Mouse (Mus musculus) midbrain, embryonic 12.5 days (tissue): ENCODE measurements around the gene Olfr869. TPM values are rescaled to one million over a fixed set of nuclear protein-coding genes. Genes with fewer than 3 reads are reported as not detected.

Source experiments
- ATAC-seq: fragments of 200-750 bp; cut with Nextera tagmentation; 2 replicates; pipeline ENCODE4 v1.8.0; 2017; ENCODE audit warnings: low read depth, moderate TSS enrichment, moderate library complexity; ENCODE audit not compliant: low FRiP score
- H3K27ac ChIP-seq: fragments of 300-500 bp; sonication (generic); replicated peaks from 2 replicates; pipeline ENCODE4 v1.5.1; 2016; ENCODE audit warnings: mild to moderate bottlenecking
- H3K27me3 ChIP-seq: fragments of 300-500 bp; sonication (generic); 2 replicates; pipeline ENCODE4 v1.6.1; 2016; ENCODE audit warnings: mild to moderate bottlenecking
- H3K36me3 ChIP-seq: fragments of 300-500 bp; sonication (generic); 2 replicates; pipeline ENCODE4 v1.6.1; 2016
- H3K4me1 ChIP-seq: fragments of 300-500 bp; sonication (generic); 2 replicates; pipeline ENCODE4 v1.6.1; 2016
- H3K4me2 ChIP-seq: fragments of 300-500 bp; sonication (generic); replicated peaks from 2 replicates; pipeline ENCODE4 v1.6.1; 2016; ENCODE audit warnings: mild to moderate bottlenecking, moderate library complexity
- H3K4me3 ChIP-seq: fragments of 300-500 bp; sonication (generic); 2 replicates; pipeline ENCODE4 v1.5.1; 2016; ENCODE audit warnings: mild to moderate bottlenecking
- H3K9ac ChIP-seq: fragments of 300-500 bp; sonication (generic); replicated peaks from 2 replicates; pipeline ENCODE4 v1.6.1; 2016; ENCODE audit warnings: mild to moderate bottlenecking, moderate library complexity
- H3K9me3 ChIP-seq: fragments of 300-500 bp; sonication (generic); 2 replicates; pipeline ENCODE4 v1.6.1; 2016; ENCODE audit warnings: mild to moderate bottlenecking
- WGBS: fragments of 180-500 bp; shearing (Covaris S2); methylation state at CpG from one replicate; pipeline ENCODE4 v1.1.7; 2016; 5-methylcytosine and 5-hydroxymethylcytosine counted together
- polyA plus RNA-seq: library from polyadenylated mRNA; unstranded; fragments of >200 nt; fragmentation: Nextera tagmentation; extraction: Ambion mirVana; gene quantifications from 2 replicates; pipeline ENCODE4 v1.2.1, GENCODE M21; 2016

Olfr869 gene
- polyA plus RNA-seq = not detected in 2 replicates

DNA sequence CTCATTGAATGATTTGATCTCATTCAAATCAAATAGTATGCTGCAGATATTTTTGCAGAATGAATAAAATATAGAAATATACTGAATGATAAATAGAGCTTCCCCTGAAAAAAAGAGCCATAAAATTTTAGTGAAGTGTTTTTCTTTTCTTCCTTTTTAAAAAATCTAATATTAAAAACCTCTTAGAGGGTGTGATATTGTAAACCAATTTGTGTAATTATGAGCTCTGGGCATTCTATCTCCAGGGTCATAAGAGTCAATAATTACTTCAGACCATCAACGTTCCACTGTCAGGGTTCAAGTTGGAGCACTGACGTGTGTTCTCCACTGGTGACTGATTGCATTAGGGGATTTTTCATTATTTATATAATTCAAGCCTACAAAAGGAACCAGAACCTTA is at the start of gene Olfr869:
TSS of gene Olfr869 (plus strand) at position 301 of the 400 bp plus-strand sequence.
- Histone ChIP-seq H3K27me3 (no peaks in the 10 kb centered on the region), H3K4me1 (no peaks in the 10 kb centered on the region), H3K4me2 (no peak within 1 kb of the TSS), H3K9me3 (peaks cover 3% of the 10 kb centered on the region; the same call in 1 of the 2 replicates), H3K9ac (no peak within 1 kb of the TSS), H3K4me3 (no peak within 1 kb of the TSS), H3K27ac (no peak within 1 kb of the TSS), H3K36me3 (no peaks in the 10 kb centered on the region)
- 81% methylated on average over 2 of the region's 2 CpGs for WGBS
- no peak for ATAC-seq

DNA sequence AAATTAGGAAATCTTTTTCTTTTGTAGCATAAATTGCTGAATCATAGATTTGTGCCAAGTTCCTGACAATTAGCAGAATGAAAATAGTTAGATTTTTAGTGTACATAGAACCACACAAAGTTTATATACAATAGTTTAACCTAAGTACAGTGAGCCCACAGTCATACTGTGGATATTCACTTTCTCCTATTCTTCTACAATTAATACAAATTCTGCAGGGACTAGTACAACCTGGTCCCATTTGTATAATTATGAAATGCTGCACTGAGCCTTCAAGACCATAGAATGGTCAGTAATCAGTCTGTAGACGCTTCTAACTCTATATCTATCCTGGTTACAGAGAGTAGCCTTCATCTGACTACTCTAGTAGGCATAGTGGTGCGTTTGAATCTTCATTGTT is 30.5 kb upstream of the Olfr869 start, which contains the start of gene Olfr868:
TSS of gene Olfr868 (plus strand) at position 301 of the 400 bp plus-strand sequence.
- H3K4me1 ChIP-seq = no peaks in the 10 kb centered on the region
- H3K27ac ChIP-seq = no peak within 1 kb of the TSS
- H3K36me3 ChIP-seq = no peaks in the 10 kb centered on the region
- H3K4me3 ChIP-seq = no peak within 1 kb of the TSS
- H3K4me2 ChIP-seq = no peak within 1 kb of the TSS
- no peaks in the 10 kb centered on the region for H3K27me3 ChIP-seq
- peaks cover 12% of the 10 kb centered on the region for H3K9me3 ChIP-seq
- 50% methylated on average over 2 of the region's 2 CpGs for WGBS
- no peak within 1 kb of the TSS for H3K9ac ChIP-seq
- no peak for ATAC-seq

DNA sequence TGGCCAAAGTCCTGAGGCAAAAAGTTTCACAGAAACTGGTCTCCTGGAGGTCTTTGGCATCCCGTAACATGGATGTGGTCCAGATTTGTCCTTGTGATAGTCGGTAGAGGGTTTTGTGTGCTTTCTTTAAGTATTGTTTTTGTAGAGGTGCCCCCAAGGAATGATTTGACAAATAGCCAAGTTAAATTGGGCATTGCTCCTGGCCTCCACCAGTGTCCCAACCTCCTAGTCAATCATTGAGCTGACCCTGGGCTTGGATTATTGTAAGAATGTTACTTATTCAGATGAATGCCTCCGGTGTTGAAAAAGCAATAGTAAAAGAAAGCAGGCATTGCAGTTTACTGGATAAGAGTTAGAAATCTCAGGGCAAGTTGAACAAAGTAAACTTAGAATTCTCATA is 20.9 kb downstream of the Olfr869 start:
- Histone ChIP-seq H3K36me3 (no peaks in the 10 kb centered on the region), H3K4me3 (no peak overlapping the region), H3K27ac (no peak overlapping the region), H3K27me3 (no peaks in the 10 kb centered on the region), H3K4me1 (no peaks in the 10 kb centered on the region), H3K9ac (no peak overlapping the region), H3K4me2 (no peak overlapping the region), H3K9me3 (peaks cover 44% of the 10 kb centered on the region)
- 85% methylated on average over 3 of the region's 3 CpGs for WGBS
- no peak for ATAC-seq

DNA sequence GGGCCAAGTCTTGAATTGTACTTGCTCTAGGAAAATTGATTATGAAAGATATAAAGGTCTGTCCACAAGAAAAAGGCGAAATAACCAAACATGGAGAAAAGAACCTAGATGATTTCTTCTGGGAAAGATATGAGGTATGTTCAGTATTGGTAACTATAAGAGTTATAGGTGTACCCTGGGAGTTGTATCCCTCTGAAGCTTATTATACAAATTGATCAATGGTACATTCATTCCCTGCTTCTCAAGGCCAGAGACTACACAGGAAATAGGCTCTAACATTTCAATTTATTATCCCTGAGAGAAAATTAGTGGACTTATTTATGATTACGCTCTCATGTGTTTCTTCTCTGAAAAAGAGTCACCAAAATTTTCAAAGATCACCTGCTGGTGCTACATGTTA is 45.1 kb downstream of the Olfr869 start, which contains the start of gene Olfr870:
TSS of gene Olfr870 (minus strand) at position 101 of the 400 bp plus-strand sequence.
- Histone ChIP-seq H3K4me2 (no peak within 1 kb of the TSS), H3K27ac (no peak within 1 kb of the TSS), H3K4me1 (no peaks in the 10 kb centered on the region), H3K9ac (no peak within 1 kb of the TSS), H3K27me3 (no peaks in the 10 kb centered on the region), H3K36me3 (no peaks in the 10 kb centered on the region), H3K9me3 (peaks cover 12% of the 10 kb centered on the region), H3K4me3 (no peak within 1 kb of the TSS)
- no peak for ATAC-seq
- WGBS = 78% methylated on average over 2 of the region's 2 CpGs

DNA sequence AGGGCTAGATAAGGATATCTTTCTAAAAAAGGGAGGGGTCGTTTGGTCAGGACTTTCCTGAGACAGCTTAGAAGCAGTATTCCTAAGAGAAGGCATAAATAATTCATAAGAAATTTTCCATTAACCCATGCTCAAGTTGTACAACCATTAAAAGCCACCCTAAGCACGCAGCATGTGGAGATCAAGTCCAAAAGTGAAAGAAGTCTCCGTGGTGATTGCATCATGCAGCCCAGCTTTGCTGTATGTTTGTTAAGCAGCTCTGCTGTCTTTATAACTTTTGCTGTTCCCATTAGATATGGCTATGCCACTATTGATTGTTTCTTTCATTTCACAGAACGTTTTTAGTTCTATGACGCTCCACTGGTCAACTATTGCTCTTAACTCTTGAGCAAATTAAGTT is 50.7 kb downstream of the Olfr869 start:
- ATAC-seq = no peak
- H3K4me1 ChIP-seq = no peaks in the 10 kb centered on the region
- no peaks in the 10 kb centered on the region for H3K36me3 ChIP-seq
- peaks cover 25% of the 10 kb centered on the region for H3K9me3 ChIP-seq
- no peak overlapping the region for H3K4me2 ChIP-seq
- H3K4me3 ChIP-seq = no peak overlapping the region
- H3K9ac ChIP-seq = no peak overlapping the region
- H3K27ac ChIP-seq = no peak overlapping the region
- 69% methylated on average over 5 of the region's 5 CpGs for WGBS
- H3K27me3 ChIP-seq = no peaks in the 10 kb centered on the region

Other genes with a start within 250 kb of the Olfr869 start
- gene Olfr862, start 241.0 kb upstream of the Olfr869 start, polyA plus RNA-seq = not detected in 2 replicates
- gene Olfr77, start 212.1 kb upstream of the Olfr869 start, polyA plus RNA-seq = 0.23 and 0.24 TPM in 2 replicates
- not detected in 2 replicates for gene Olfr866, start 101.0 kb upstream of the Olfr869 start, polyA plus RNA-seq
- gene Olfr867, start 71.4 kb upstream of the Olfr869 start, polyA plus RNA-seq = not detected in 2 replicates
- not detected in 2 replicates for gene Olfr868, start 30.4 kb upstream of the Olfr869 start, polyA plus RNA-seq
- gene Olfr870, start 45.0 kb downstream of the Olfr869 start, polyA plus RNA-seq = not detected in 2 replicates
- gene Olfr871, start 83.2 kb downstream of the Olfr869 start, polyA plus RNA-seq = not detected in 2 replicates
- not detected in 2 replicates for gene Olfr872, start 108.1 kb downstream of the Olfr869 start, polyA plus RNA-seq
- gene Olfr39, start 153.3 kb downstream of the Olfr869 start, polyA plus RNA-seq = not detected in 2 replicates
- gene Olfr873, start 169.5 kb downstream of the Olfr869 start, polyA plus RNA-seq = not detected in 2 replicates
- 0.11 TPM in 1 of 2 replicates, not detected in the other for gene Olfr18, start 207.1 kb downstream of the Olfr869 start, polyA plus RNA-seq